Mouse (Mus musculus) stomach, embryonic 15.5 days (tissue): Measurements from ENCODE around the gene Tmem50b. TPM values are rescaled to one million over a fixed set of nuclear protein-coding genes. Genes with fewer than 3 reads are reported as not detected.
A peak's percentile ranks its signal among the peaks of the same experiment; 100 is the strongest.

Experiments
- ATAC-seq: fragments of 200-750 bp; cut with Nextera tagmentation; 2 replicates; pipeline ENCODE4 v1.8.0; 2017; ENCODE audit warnings: low read depth, moderate number of reproducible peaks, moderate TSS enrichment; ENCODE audit not compliant: insufficient read depth, low FRiP score
- H3K27ac ChIP-seq: fragments of 300-500 bp; sonication (generic); 2 replicates; pipeline ENCODE4 v1.5.1; 2015; ENCODE audit warnings: mild to moderate bottlenecking, inconsistent platforms
- H3K27me3 ChIP-seq: fragments of 300-500 bp; sonication (generic); replicated peaks from 2 replicates; pipeline ENCODE4 v1.6.1; 2015; ENCODE audit warnings: inconsistent platforms
- H3K36me3 ChIP-seq: fragments of 300-500 bp; sonication (generic); 2 replicates; pipeline ENCODE4 v1.6.1; 2015; ENCODE audit warnings: inconsistent platforms
- H3K4me1 ChIP-seq: fragments of 300-500 bp; sonication (generic); 2 replicates; pipeline ENCODE4 v1.6.1; 2015; ENCODE audit warnings: inconsistent platforms
- H3K4me2 ChIP-seq: fragments of 300-500 bp; sonication (generic); 2 replicates; pipeline ENCODE4 v1.6.1; 2015; ENCODE audit warnings: mild to moderate bottlenecking, inconsistent platforms
- H3K4me3 ChIP-seq: fragments of 300-500 bp; sonication (generic); replicated peaks from 2 replicates; pipeline ENCODE4 v1.5.1; 2015; ENCODE audit warnings: inconsistent platforms
- H3K9ac ChIP-seq: fragments of 300-500 bp; sonication (generic); 2 replicates; pipeline ENCODE4 v1.6.1; 2015; ENCODE audit warnings: inconsistent platforms
- H3K9me3 ChIP-seq: fragments of 300-500 bp; sonication (generic); 2 replicates; pipeline ENCODE4 v1.6.1; 2016; ENCODE audit warnings: inconsistent platforms
- WGBS: fragments of 180-500 bp; shearing (Covaris S2); methylation state at CpG from one replicate; pipeline ENCODE4 v1.1.7; 2015; 5-methylcytosine and 5-hydroxymethylcytosine counted together
- polyA plus RNA-seq: library from polyadenylated mRNA; unstranded; fragments of >200 nt; fragmentation: Nextera tagmentation; extraction: Ambion mirVana; gene quantifications from 2 replicates; pipeline ENCODE4 v1.2.1, GENCODE M21; 2015

The Tmem50b gene
- polyA plus RNA-seq, 1 experiment from 2014 or later: 46.7 TPM

DNA sequence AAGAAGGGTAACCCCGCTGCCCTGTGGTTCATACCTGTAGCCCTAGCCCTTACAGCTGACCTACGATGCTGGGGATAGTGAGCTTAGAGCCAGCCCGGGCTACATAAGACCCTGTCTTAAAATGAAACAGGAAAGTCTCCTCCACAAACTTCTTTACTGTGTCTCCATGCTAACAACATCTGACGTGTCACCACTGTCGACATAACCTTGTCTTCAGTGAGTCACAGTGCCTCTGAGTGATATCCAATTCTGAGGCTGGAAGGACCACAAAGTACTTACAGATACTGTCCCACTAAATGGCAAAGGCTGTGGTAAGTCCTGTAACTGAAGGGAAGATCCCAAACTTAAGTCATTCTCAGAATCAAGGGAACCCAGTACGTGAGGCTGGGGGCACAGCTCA, 11.4 kb downstream of the Tmem50b start:
- 89% methylated on average over 6 of the region's 6 CpGs for WGBS
- no peak overlapping the region for H3K9ac ChIP-seq
- H3K4me3 ChIP-seq: no peak overlapping the region
- no peak overlapping the region for H3K27ac ChIP-seq
- ATAC-seq: no peak
- no peaks in the 10 kb centered on the region for H3K9me3 ChIP-seq
- H3K27me3 ChIP-seq: no peaks in the 10 kb centered on the region
- no peak overlapping the region for H3K4me2 ChIP-seq
- no peaks in the 10 kb centered on the region for H3K4me1 ChIP-seq
- H3K36me3 ChIP-seq: no peaks in the 10 kb centered on the region

GRCm38 (mm10) chr16:91585617-91586016, 12.0 kb downstream of the Tmem50b start:
- Histone ChIP-seq H3K4me1 (no peaks in the 10 kb centered on the region), H3K27ac (no peak overlapping the region), H3K9me3 (no peaks in the 10 kb centered on the region), H3K4me2 (no peak overlapping the region), H3K9ac (no peak overlapping the region), H3K27me3 (no peaks in the 10 kb centered on the region), H3K36me3 (no peaks in the 10 kb centered on the region), H3K4me3 (no peak overlapping the region)
- no peak for ATAC-seq
- 82% methylated on average over 5 of the region's 5 CpGs for WGBS

GRCm38 (mm10) chr16:91582307-91582706, 15.3 kb downstream of the Tmem50b start:
- H3K9ac ChIP-seq: no peak overlapping the region
- 72% methylated on average over 2 of the region's 2 CpGs for WGBS

GRCm38 (mm10) chr16:91578980-91579720, 18.4 kb downstream of the Tmem50b start:
- WGBS: 83% methylated on average over 14 of the region's 14 CpGs
- Histone ChIP-seq H3K36me3 (no peaks in the 10 kb centered on the region), H3K4me3 (no peak overlapping the region), H3K9ac (no peak overlapping the region), H3K27me3 (no peaks in the 10 kb centered on the region), H3K4me1 (no peaks in the 10 kb centered on the region), H3K27ac (no peak overlapping the region), H3K4me2 (no peak overlapping the region), H3K9me3 (no peaks in the 10 kb centered on the region)
- ATAC-seq: no peak

More at GRCm38 (mm10) chr16:91582307-91582706, 15.3 kb downstream of the Tmem50b start:
- H3K4me1 ChIP-seq: no peaks in the 10 kb centered on the region
- no peak overlapping the region for H3K4me3 ChIP-seq
- no peaks in the 10 kb centered on the region for H3K36me3 ChIP-seq
- ATAC-seq: no peak
- no peak overlapping the region for H3K27ac ChIP-seq
- no peak overlapping the region for H3K4me2 ChIP-seq
- H3K9me3 ChIP-seq: no peaks in the 10 kb centered on the region
- H3K27me3 ChIP-seq: no peaks in the 10 kb centered on the region

DNA sequence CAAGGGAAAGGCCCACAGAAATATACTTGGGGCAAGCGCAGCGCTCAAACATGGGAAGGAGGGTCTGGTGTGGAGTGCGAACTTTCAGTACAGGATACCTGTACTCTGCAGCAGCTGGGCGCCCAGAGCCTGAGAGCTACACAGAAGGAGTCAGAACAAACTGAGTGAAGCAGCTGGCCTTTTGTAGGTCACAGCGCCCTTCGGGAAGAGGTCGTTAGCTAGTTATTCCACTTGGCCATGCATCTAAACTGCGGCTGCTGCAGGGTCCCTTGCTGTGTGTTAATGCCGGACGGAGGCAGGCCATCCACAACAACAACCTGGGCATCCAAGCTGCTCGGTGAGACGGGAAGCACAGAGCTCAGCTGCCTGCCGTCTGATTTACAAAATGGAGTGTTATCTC, 22.4 kb downstream of the Tmem50b start:
- no peaks in the 10 kb centered on the region for H3K4me1 ChIP-seq
- H3K4me2 ChIP-seq: no peak overlapping the region
- H3K9me3 ChIP-seq: no peaks in the 10 kb centered on the region
- no peak overlapping the region for H3K4me3 ChIP-seq
- H3K9ac ChIP-seq: no peak overlapping the region
- WGBS: 74% methylated on average over 13 of the region's 13 CpGs
- no peaks in the 10 kb centered on the region for H3K27me3 ChIP-seq
- H3K36me3 ChIP-seq: no peaks in the 10 kb centered on the region
- ATAC-seq: no peak
- H3K27ac ChIP-seq: no peak overlapping the region

DNA sequence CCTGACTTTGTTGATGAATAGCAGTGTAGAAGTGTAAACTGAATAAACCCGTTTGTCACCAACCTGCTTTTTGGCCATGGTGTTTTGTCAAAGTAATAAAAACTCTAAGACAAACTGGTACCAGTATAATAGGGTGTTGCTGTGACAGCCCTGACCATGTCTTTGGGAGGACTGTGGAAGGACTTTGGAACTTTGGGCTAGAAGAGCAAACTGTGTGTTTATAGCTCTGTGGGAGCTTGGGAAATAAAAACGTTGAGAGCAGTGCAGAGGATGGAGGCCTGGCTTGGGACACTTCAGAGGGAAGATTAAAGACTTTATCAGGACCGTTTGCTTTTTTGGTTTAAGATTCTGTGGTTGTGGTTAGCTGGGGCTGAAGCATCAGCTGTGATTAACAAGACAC, 26.5 kb downstream of the Tmem50b start:
- Histone ChIP-seq H3K27ac (no peak overlapping the region), H3K4me1 (no peaks in the 10 kb centered on the region), H3K9me3 (no peaks in the 10 kb centered on the region), H3K9ac (no peak overlapping the region), H3K27me3 (no peaks in the 10 kb centered on the region), H3K36me3 (no peaks in the 10 kb centered on the region), H3K4me2 (no peak overlapping the region), H3K4me3 (no peak overlapping the region)
- no peak for ATAC-seq
- WGBS: 48% methylated on average over 3 of the region's 3 CpGs

- Histone ChIP-seq H3K9me3 (no peaks in the 10 kb centered on the region), H3K27me3 (no peaks in the 10 kb centered on the region), H3K27ac (no peak overlapping the region), H3K4me1 (no peaks in the 10 kb centered on the region), H3K4me3 (no peak overlapping the region), H3K9ac (no peak overlapping the region), H3K4me2 (no peak overlapping the region), H3K36me3 (no peaks in the 10 kb centered on the region)
- no peak for ATAC-seq
- WGBS: 86% methylated on average over 10 of the region's 10 CpGs
These were observed 28.6 kb downstream of the Tmem50b start for GRCm38 (mm10) chr16:91568960-91569359.

- Histone ChIP-seq H3K4me2 (no peak overlapping the region), H3K9me3 (no peaks in the 10 kb centered on the region), H3K27me3 (no peaks in the 10 kb centered on the region), H3K4me1 (no peaks in the 10 kb centered on the region), H3K4me3 (no peak overlapping the region), H3K27ac (no peak overlapping the region), H3K36me3 (peaks cover 13% of the 10 kb centered on the region; the same call in 1 of the 2 replicates), H3K9ac (no peak overlapping the region)
- 72% methylated on average over 7 of the region's 7 CpGs for WGBS
- ATAC-seq: no peak
These were observed 31.6 kb downstream of the Tmem50b start for GRCm38 (mm10) chr16:91566002-91566401.

DNA sequence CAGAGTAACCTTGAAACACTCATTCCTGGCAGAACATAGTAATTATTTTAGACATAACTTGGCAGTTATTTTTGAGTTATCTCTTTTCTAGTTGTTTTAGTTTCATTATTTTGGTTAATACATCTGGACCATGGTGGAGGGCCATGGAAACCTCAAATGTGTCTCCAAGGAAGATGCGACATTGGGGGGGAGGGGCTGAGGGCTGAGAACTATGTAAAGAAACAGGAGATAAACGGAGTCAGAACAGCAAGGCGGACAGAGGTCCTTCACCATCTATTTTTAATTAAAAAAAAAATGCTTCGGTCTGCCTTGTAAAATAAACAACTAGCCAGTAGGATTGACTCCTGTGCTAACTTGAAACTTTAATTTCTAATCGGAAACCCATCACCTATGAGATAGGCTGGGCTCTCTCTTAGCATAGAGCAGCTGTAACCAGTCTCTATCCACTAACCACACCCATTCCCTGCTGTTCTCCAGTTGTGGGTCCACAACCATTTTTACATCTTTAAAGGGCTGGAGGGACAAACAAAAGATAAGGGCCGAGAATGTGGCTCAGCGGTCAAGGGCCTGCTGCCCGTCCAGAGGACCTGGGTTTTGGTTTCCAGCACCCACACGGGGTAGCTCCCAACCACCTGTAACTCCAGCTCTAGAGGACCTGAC, 32.2 kb downstream of the Tmem50b start:
- Histone ChIP-seq H3K36me3 (peaks cover 16% of the 10 kb centered on the region; the same call in 1 of the 2 replicates), H3K9ac (no peak overlapping the region), H3K4me1 (no peaks in the 10 kb centered on the region), H3K27ac (no peak overlapping the region), H3K9me3 (no peaks in the 10 kb centered on the region), H3K4me2 (no peak overlapping the region), H3K4me3 (no peak overlapping the region), H3K27me3 (no peaks in the 10 kb centered on the region)
- 58% methylated on average over 9 of the region's 9 CpGs for WGBS
- ATAC-seq: no peak

- no peaks in the 10 kb centered on the region for H3K9me3 ChIP-seq
- H3K4me3 ChIP-seq: no peak overlapping the region
- H3K36me3 ChIP-seq: peaks cover 23% of the 10 kb centered on the region; the same call in 1 of the 2 replicates
- WGBS: 77% methylated on average over 4 of the region's 4 CpGs
- no peak for ATAC-seq
- H3K4me2 ChIP-seq: no peak overlapping the region
- no peak overlapping the region for H3K27ac ChIP-seq
- no peaks in the 10 kb centered on the region for H3K4me1 ChIP-seq
- H3K9ac ChIP-seq: no peak overlapping the region
- no peaks in the 10 kb centered on the region for H3K27me3 ChIP-seq
These were observed 32.9 kb downstream of the Tmem50b start for GRCm38 (mm10) chr16:91564580-91565291.

DNA sequence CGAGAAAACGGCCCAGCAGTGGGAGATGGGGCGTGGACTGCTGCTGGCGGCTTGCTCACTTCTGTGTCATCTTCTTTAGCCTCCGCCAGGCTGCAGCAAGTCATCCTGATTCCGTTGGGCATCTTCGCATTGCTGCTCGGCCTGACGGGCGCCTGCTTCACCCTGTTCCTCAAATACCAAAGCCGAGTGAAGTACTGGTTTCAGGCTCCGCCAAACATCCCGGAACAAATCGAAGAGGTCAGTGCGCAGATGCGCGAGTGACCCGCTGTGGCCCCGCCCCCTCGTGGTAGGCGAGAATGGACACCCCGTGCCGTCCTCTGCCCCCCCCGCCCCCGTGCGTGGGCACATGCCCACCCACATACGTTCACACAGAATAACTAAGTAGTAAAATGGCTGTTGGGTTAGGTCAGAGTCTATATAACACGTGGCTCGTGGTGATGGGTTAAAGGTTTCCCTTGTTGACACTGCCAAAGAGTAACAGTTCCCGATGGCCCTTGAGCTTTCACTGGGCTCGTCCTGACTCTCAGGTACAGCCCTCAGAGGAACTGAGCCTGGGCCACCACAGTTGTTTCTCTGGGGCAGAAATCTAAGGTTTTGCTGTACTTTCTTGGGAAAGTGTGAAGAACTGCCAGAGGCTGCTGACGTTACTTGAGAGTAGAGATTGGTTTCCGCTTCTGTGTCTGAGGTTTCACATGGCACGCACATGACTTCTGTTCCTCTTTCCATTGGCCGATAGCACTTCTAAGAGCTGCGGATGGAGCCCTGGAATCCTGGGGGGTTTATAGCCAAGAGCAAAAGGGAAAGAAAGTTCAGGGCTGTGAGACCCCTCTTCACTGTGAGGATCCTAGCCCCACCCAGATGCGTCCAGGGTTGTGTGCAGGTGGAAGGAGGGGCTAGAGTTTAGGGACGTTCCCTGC, 35.8 kb downstream of the Tmem50b start:
- no peaks in the 10 kb centered on the region for H3K4me1 ChIP-seq
- no peak overlapping the region for H3K9ac ChIP-seq
- H3K27me3 ChIP-seq: no peaks in the 10 kb centered on the region
- H3K4me2 ChIP-seq: no peak overlapping the region
- no peak overlapping the region for H3K27ac ChIP-seq
- 71% methylated on average over 38 of the region's 38 CpGs for WGBS
- H3K36me3 ChIP-seq: peaks cover 32% of the 10 kb centered on the region; the same call in 1 of the 2 replicates
- 0 out of 2 replicates have a peak, but pooled peaks have one; percentile 16 for ATAC-seq
- no peaks in the 10 kb centered on the region for H3K9me3 ChIP-seq
- no peak overlapping the region for H3K4me3 ChIP-seq
